Mouse (Mus musculus) lung, embryonic 15.5 days (tissue): ENCODE data around the gene Erich3. TPM values are rescaled to one million over a fixed set of nuclear protein-coding genes. Genes with fewer than 3 reads are reported as not detected.

Experiments
- ATAC-seq: fragments of 200-750 bp; cut with Nextera tagmentation; 2 replicates; pipeline ENCODE4 v1.8.0; 2017; ENCODE audit warnings: moderate number of reproducible peaks, borderline replicate concordance; ENCODE audit not compliant: low FRiP score, low TSS enrichment; ENCODE audit errors: extremely low read depth
- H3K27ac ChIP-seq: fragments of 300-500 bp; sonication (generic); 2 replicates; pipeline ENCODE4 v1.5.1; 2015; ENCODE audit warnings: moderate library complexity, mild to moderate bottlenecking, inconsistent platforms
- H3K27me3 ChIP-seq: fragments of 300-500 bp; sonication (generic); 2 replicates; pipeline ENCODE4 v1.6.1; 2015; ENCODE audit warnings: inconsistent platforms
- H3K36me3 ChIP-seq: fragments of 300-500 bp; sonication (generic); 2 replicates; pipeline ENCODE4 v1.6.1; 2015; ENCODE audit warnings: inconsistent platforms
- H3K4me1 ChIP-seq: fragments of 300-500 bp; sonication (generic); 2 replicates; pipeline ENCODE4 v1.6.1; 2015; ENCODE audit warnings: inconsistent platforms
- H3K4me2 ChIP-seq: fragments of 300-500 bp; sonication (generic); 2 replicates; pipeline ENCODE4 v1.6.1; 2015; ENCODE audit warnings: inconsistent platforms, mild to moderate bottlenecking, moderate library complexity
- H3K4me3 ChIP-seq: fragments of 300-500 bp; sonication (generic); 2 replicates; pipeline ENCODE4 v1.5.1; 2015; ENCODE audit warnings: mild to moderate bottlenecking, inconsistent platforms
- H3K9ac ChIP-seq: fragments of 300-500 bp; sonication (generic); 2 replicates; pipeline ENCODE4 v1.6.1; 2015; ENCODE audit warnings: inconsistent platforms
- H3K9me3 ChIP-seq: fragments of 300-500 bp; sonication (generic); 2 replicates; pipeline ENCODE4 v1.6.1; 2016; ENCODE audit warnings: inconsistent platforms
- whole genome bisulfite sequencing: fragments of 180-500 bp; shearing (Covaris S2); methylation state at CpG from one replicate; pipeline ENCODE4 v1.1.7; 2015; 5-methylcytosine and 5-hydroxymethylcytosine counted together
- polyA plus RNA-seq: library from polyadenylated mRNA; unstranded; fragments of >200 nt; fragmentation: Nextera tagmentation; extraction: Ambion mirVana; gene quantifications from 2 replicates; pipeline ENCODE4 v1.2.1, GENCODE M21; 2015

Erich3 gene
- polyA plus RNA-seq, 1 experiment from 2014 or later: 0.16 TPM

DNA sequence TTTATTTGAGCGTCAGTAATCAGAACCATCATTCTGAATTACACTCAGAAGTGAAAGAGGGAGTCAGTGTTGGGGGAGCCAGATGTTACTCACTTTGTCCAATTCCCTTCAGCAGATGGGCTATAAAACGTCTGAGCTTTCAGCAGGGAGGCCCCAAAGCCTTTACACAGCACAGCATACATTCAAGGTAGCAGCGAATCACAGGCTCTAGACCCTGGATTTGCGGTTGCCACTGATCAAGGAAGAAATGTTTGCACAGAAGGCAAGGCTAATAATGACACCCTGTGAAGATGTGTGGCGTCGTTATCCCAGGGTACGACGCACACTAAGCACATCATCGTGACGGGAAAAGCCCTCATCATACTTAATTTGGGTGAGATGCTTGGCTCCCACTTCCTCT, 67.8 kb downstream of the Erich3 start:
- no peaks in the 10 kb centered on the region for H3K4me1 ChIP-seq
- H3K27ac ChIP-seq: no peak overlapping the region
- H3K9me3 ChIP-seq: no peaks in the 10 kb centered on the region
- H3K27me3 ChIP-seq: no peaks in the 10 kb centered on the region
- 86% methylated on average over 10 of the region's 10 CpGs for WGBS
- no peak overlapping the region for H3K9ac ChIP-seq
- no peak overlapping the region for H3K4me2 ChIP-seq
- H3K36me3 ChIP-seq: no peaks in the 10 kb centered on the region
- no peak for ATAC-seq
- no peak overlapping the region for H3K4me3 ChIP-seq

DNA sequence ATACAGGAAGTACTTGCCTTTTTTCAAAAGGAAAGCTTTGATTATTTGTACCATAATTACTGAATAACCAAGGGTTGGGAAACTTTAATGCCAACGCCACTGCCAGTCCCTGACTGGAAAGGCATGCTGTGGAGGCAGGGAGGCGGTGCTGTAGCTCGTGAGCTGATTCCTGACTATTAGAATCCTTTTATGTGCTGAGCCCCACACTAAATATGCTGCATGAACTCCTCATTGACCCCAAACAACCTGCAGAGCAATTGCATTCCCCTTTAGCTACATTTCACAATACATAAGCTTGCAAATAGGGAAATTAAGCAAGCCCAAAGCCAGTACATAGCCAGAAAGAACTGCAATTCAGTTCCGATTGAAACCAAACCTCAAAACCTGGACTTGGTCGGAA, 77.8 kb downstream of the Erich3 start:
- Histone ChIP-seq H3K4me3 (no peak overlapping the region), H3K36me3 (no peaks in the 10 kb centered on the region), H3K4me1 (no peaks in the 10 kb centered on the region), H3K9me3 (no peaks in the 10 kb centered on the region), H3K27me3 (no peaks in the 10 kb centered on the region), H3K4me2 (no peak overlapping the region), H3K27ac (no peak overlapping the region), H3K9ac (no peak overlapping the region)
- ATAC-seq: no peak
- WGBS: 70% methylated on average over 5 of the region's 5 CpGs

DNA sequence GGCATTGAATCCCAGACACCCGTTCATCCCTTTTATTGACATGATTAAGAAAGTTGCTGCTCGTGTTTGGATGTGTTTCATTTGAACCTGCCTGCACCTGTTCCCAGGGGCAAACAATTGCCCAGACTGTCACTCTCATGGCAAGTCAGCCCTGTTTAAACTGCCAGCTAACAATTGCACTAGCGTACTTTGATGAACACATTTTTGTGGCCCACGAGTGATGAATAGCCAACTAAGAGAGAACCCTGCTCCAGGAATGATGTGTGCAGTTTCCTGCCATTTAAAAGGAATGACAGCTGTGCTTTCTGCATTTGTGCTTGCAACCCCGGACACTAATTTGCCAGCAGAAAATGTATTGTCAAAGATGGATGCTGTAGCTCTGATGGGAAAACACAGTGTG, 79.3 kb downstream of the Erich3 start:
- H3K27me3 ChIP-seq: no peaks in the 10 kb centered on the region
- no peak overlapping the region for H3K9ac ChIP-seq
- H3K4me3 ChIP-seq: no peak overlapping the region
- H3K4me1 ChIP-seq: no peaks in the 10 kb centered on the region
- no peak overlapping the region for H3K4me2 ChIP-seq
- no peaks in the 10 kb centered on the region for H3K9me3 ChIP-seq
- H3K27ac ChIP-seq: no peak overlapping the region
- no peaks in the 10 kb centered on the region for H3K36me3 ChIP-seq
- WGBS: 61% methylated on average over 5 of the region's 5 CpGs
- ATAC-seq: no peak

DNA sequence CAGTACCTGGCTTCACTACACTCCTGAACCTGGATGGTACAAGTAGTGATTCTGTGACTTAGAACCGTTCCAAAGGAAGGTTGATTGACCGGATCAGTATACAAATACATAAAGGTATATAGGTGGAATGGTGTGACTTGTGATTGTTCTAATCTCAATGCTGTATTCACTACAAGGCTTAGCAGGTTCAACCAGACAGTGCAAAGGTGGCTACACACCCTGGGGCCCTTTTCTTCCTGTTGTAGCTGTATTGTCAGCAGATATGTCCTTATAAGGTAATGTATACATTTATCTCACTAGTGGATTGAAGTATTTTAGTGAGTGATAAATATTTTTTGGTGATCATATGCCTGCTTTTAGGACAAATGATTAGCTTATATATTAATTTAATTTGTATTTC, 80.7 kb downstream of the Erich3 start:
- no peak for ATAC-seq
- no peak overlapping the region for H3K4me3 ChIP-seq
- H3K27ac ChIP-seq: no peak overlapping the region
- no peaks in the 10 kb centered on the region for H3K9me3 ChIP-seq
- H3K4me1 ChIP-seq: no peaks in the 10 kb centered on the region
- H3K36me3 ChIP-seq: no peaks in the 10 kb centered on the region
- WGBS: 92% methylated on average over 2 of the region's 2 CpGs
- H3K27me3 ChIP-seq: no peaks in the 10 kb centered on the region
- no peak overlapping the region for H3K4me2 ChIP-seq
- no peak overlapping the region for H3K9ac ChIP-seq

DNA sequence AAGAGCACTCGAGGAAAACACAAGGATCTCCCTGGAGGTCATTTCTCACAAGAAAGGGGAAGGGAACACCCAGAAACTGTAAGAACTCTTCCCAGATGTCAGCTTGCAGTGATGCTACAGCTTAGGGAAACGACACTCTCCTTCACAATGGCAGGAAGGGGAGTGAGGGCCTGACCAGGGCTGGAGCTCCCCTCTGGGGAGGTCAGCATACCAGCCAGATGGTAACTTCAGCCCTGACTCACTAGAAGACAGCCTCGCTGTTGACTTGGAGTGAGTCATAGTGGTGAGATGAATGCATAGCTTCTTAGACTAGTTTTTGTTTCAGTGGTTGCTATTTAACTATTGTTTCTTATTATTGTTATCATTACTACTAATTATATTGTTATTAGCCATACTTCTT, 90.8 kb downstream of the Erich3 start:
- H3K9ac ChIP-seq: no peak overlapping the region
- no peak overlapping the region for H3K27ac ChIP-seq
- no peaks in the 10 kb centered on the region for H3K4me1 ChIP-seq
- no peak overlapping the region for H3K4me3 ChIP-seq
- WGBS: 29% methylated on average over 3 of the region's 3 CpGs
- H3K36me3 ChIP-seq: no peaks in the 10 kb centered on the region
- no peak for ATAC-seq
- no peaks in the 10 kb centered on the region for H3K9me3 ChIP-seq
- H3K27me3 ChIP-seq: no peaks in the 10 kb centered on the region
- no peak overlapping the region for H3K4me2 ChIP-seq

DNA sequence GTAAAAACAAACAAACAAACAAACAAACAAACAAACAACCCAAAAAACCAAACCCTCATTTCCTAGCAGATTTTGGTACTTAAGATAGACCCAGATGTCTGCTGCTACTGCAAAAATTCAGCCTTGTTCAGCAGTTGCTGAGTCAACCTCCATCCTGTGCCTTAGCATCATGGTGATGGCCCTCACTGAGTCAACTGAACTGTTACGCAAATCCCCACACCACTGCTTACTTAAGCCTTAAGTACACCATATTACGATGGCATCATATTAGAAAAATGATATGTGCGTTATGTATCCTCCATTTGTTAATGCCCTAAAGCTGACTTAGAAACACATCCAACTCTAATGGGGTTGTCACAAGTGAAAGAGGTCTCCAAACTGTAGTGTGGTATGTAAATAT, 91.6 kb downstream of the Erich3 start:
- Histone ChIP-seq H3K36me3 (no peaks in the 10 kb centered on the region), H3K4me1 (no peaks in the 10 kb centered on the region), H3K4me3 (no peak overlapping the region), H3K9ac (no peak overlapping the region), H3K27ac (no peak overlapping the region), H3K27me3 (no peaks in the 10 kb centered on the region), H3K9me3 (no peaks in the 10 kb centered on the region), H3K4me2 (no peak overlapping the region)
- WGBS: 82% methylated on average over 3 of the region's 3 CpGs
- ATAC-seq: no peak

DNA sequence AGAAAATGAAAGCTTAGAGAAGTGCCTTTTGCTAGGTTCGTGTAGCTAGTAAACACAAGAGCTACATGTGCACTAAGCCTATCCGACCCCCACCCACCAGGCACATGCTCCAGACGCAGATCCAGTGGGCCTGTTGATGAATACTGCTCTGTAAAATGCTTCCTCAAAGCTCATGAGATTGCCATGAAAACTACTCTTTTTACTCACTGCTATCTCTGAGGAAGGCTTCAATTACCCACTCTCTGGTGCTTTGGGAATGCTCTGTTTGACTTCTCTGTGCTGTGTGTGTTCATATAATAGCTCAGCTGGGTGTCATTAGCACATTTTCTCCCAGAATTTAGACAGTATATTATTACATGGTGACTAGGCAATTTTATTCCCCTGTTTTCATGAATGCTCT, 94.4 kb downstream of the Erich3 start:
- Histone ChIP-seq H3K27ac (no peak overlapping the region), H3K4me3 (no peak overlapping the region), H3K9ac (no peak overlapping the region), H3K27me3 (no peaks in the 10 kb centered on the region), H3K4me2 (no peak overlapping the region), H3K9me3 (no peaks in the 10 kb centered on the region), H3K36me3 (no peaks in the 10 kb centered on the region), H3K4me1 (no peaks in the 10 kb centered on the region)
- WGBS: 76% methylated on average over 3 of the region's 3 CpGs
- no peak for ATAC-seq

DNA sequence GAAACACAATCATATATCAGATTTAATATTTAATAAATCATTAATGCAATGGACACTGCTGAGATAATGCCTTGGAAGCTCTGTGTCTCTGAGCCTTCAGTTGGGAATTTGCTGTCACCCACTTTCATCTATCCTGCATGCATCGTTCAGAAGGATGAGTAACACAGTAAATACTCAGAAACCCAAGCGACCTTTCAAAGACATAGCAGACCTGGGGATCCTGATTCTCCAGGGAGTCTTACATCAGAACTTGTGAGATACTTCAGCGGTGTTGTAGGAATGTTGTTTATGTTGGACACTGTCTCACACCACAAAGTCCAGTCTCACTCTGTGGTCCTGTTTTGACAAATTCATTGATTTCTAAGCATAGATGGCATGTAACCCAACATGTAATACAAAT, 97.4 kb downstream of the Erich3 start:
- Histone ChIP-seq H3K4me2 (no peak overlapping the region), H3K4me3 (no peak overlapping the region), H3K27ac (no peak overlapping the region), H3K9ac (no peak overlapping the region), H3K4me1 (no peaks in the 10 kb centered on the region), H3K36me3 (no peaks in the 10 kb centered on the region), H3K9me3 (no peaks in the 10 kb centered on the region), H3K27me3 (no peaks in the 10 kb centered on the region)
- ATAC-seq: no peak
- 65% methylated on average over 3 of the region's 3 CpGs for WGBS

DNA sequence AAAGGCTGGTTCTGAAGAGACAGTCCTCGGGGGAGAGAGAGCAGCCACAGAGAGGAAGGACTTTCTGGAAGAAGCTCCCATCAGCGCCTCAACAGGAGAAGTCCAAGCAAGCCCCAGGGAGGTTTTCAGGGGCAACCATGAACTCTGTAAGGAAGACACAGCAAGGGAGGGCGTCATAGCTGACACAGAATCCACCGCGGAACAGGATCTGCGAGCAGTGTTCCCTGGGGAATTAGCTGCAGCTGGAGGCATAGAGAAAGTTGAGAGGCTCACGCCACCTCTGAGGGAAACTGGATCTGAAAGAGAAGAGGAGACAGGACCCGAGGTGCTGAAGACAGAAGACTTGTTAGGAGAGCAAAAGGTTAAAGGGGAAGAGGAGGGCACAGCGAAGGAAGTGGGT, 99.7 kb downstream of the Erich3 start:
- no peaks in the 10 kb centered on the region for H3K9me3 ChIP-seq
- no peak overlapping the region for H3K9ac ChIP-seq
- H3K27me3 ChIP-seq: no peaks in the 10 kb centered on the region
- no peak for ATAC-seq
- H3K27ac ChIP-seq: no peak overlapping the region
- no peaks in the 10 kb centered on the region for H3K36me3 ChIP-seq
- no peak overlapping the region for H3K4me2 ChIP-seq
- WGBS: 38% methylated on average over 9 of the region's 9 CpGs
- no peak overlapping the region for H3K4me3 ChIP-seq
- H3K4me1 ChIP-seq: no peaks in the 10 kb centered on the region

DNA sequence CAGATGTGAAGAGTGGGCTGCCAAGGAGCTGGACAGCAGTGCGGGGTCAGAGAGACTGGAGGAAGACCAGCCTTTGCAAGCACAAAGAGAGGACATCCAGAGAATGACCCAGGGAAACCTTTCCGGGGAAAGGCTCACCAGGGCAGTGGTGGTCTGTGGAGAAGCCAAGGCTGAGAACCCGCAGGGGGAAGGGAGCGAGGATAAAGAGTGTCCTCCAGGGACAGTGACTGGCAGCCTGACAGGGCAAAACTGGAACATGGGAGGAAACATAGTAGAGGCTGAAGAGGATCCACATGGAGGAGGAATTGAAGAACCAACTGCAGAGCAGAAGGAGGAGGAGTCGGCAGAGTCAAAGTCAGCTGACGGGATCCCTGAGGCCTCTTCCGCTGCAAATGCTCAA, 100.5 kb downstream of the Erich3 start:
- ATAC-seq: no peak
- Histone ChIP-seq H3K36me3 (no peaks in the 10 kb centered on the region), H3K4me2 (no peak overlapping the region), H3K4me3 (no peak overlapping the region), H3K9me3 (no peaks in the 10 kb centered on the region), H3K27me3 (no peaks in the 10 kb centered on the region), H3K27ac (no peak overlapping the region), H3K4me1 (no peaks in the 10 kb centered on the region), H3K9ac (no peak overlapping the region)
- 83% methylated on average over 7 of the region's 7 CpGs for WGBS

DNA sequence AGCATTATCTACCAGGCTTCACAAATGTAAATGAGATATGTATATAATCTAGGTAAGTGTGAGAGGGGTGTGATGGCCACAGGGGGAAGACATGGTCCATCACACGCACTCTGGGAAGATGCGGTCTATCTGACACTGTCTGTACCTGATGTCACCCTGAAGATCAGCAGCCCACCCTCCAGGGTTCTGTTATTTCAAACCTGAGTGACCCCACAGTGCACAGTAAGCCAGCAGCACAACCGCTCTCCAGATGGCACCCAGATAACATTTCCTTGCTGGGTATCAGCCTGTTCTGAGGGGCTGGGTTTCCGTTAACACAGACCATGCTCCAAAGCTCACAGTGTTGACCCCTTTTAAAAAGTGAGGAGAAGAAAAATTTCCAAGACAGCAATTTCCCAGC, 102.7 kb downstream of the Erich3 start:
- no peak overlapping the region for H3K27ac ChIP-seq
- no peak overlapping the region for H3K4me3 ChIP-seq
- WGBS: 79% methylated on average over 4 of the region's 4 CpGs
- ATAC-seq: no peak
- no peaks in the 10 kb centered on the region for H3K9me3 ChIP-seq
- no peak overlapping the region for H3K4me2 ChIP-seq
- no peaks in the 10 kb centered on the region for H3K4me1 ChIP-seq
- no peaks in the 10 kb centered on the region for H3K27me3 ChIP-seq
- H3K9ac ChIP-seq: no peak overlapping the region
- no peaks in the 10 kb centered on the region for H3K36me3 ChIP-seq

DNA sequence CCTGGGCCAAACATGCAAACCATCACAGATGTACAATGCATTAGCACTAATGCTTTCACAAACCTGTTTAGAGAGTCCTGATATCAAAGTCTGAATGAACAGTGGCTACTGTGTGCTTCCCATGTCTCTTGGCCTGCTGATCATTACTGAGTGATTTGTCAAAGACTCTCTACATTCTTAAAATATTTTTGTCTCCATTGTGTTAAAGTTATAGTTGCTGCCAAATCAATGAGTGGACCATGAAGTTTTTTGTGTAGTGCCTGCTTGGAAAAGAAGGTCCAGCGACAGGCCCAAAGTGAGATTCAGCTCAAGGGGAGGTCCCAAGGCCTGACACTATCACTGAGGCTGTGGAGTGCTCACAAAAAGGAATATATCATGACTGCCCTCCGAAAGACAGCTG, 108.0 kb downstream of the Erich3 start:
- 67% methylated on average over 2 of the region's 2 CpGs for WGBS
- H3K27me3 ChIP-seq: no peaks in the 10 kb centered on the region
- H3K9me3 ChIP-seq: no peaks in the 10 kb centered on the region
- H3K9ac ChIP-seq: no peak overlapping the region
- ATAC-seq: no peak
- no peak overlapping the region for H3K4me2 ChIP-seq
- no peaks in the 10 kb centered on the region for H3K4me1 ChIP-seq
- H3K27ac ChIP-seq: no peak overlapping the region
- H3K36me3 ChIP-seq: no peaks in the 10 kb centered on the region
- H3K4me3 ChIP-seq: no peak overlapping the region

DNA sequence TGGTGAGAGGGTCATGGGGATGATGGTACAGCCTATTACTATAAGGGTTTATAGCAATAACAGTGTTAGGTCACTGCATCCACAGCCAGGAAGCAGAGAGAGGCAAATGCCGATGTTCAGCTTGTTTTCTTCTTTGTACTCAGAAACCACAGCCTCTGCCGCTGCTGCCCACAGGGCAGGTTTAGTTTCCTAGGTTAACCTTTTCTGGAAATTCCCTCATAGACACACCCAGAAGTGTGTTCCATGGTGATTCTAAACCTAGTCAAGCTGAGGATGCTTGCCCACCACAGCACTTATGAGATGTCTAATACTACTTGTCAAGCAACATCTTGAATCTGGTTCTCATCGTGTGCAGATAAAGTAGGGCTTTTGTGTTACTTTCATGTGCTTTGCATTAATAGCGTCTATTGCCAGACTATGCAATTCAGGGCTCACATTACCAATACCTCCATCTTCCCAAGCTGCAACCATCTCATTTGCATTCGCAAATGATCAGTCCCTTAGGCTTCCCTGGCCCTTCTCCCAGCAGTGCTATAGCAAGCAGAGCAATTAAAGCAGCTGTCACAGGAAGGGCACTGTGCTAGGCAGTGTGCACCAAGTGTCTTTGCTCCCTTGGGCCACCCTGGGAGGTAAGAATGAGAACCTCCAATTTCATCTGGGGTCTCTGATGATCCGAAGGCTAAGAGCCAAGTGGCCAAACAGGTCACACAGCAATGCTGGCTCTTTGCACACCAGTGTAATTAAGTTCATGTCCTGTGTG, 115.4 kb downstream of the Erich3 start:
- Histone ChIP-seq H3K9ac (no peak overlapping the region), H3K4me1 (no peaks in the 10 kb centered on the region), H3K27ac (no peak overlapping the region), H3K27me3 (no peaks in the 10 kb centered on the region), H3K4me2 (no peak overlapping the region), H3K9me3 (no peaks in the 10 kb centered on the region), H3K4me3 (no peak overlapping the region), H3K36me3 (no peaks in the 10 kb centered on the region)
- WGBS: 73% methylated on average over 6 of the region's 6 CpGs
- no peak for ATAC-seq
